Mouse (Mus musculus): ENCODE results near the gene Focad. TPM values are rescaled to one million over a fixed set of nuclear protein-coding genes. Genes with fewer than 3 reads are reported as not detected.
A peak's percentile ranks its signal among the peaks of the same experiment; 100 is the strongest.

The Focad gene
- polyA plus RNA-seq, 1 experiment from 2014 or later, result 9.9 TPM

DNA sequence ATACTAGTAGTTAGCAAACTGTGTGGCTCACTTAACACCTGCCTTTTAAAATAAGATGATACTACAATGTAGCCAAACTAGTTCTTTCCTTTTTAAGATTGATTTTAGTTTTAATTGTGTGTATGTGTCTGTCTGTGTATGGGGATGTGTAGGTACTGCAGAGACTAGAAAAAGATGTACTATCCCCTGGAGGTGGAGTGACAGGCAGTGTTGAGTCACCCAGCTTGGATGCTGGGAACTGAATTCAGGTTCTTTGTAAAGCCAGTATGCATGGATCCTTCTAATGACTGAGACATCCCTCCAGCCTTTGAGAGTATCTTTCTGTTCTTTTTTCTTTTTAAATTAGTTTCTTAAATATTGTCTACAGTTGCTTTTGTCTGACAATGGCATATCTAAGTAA, 23.5 kb downstream of the Focad start:
- H3K27ac ChIP-seq, result no peak overlapping the region
- H3K27me3 ChIP-seq (ENCODE audit: insufficient read depth, low read length), result no peaks in the 10 kb centered on the region
- H3K4me1 ChIP-seq (replicated peaks; ENCODE audit: insufficient read depth, low read length), result no peaks in the 10 kb centered on the region
- no peak overlapping the region for H3K4me3 ChIP-seq (replicated peaks; ENCODE audit: low read depth, low read length)
- H3K4me2 ChIP-seq (ENCODE audit: low read length), result no peak overlapping the region
- ATAC-seq (replicated peaks; ENCODE audit: low FRiP score, low read depth), result no peak
- H3K36me3 ChIP-seq (ENCODE audit: insufficient read depth, low read length), result no peaks in the 10 kb centered on the region
- no peak for TF ChIP-seq CTCF (IDR thresholded peaks at IDR 0.05; ENCODE audit: low read depth)
- DNase-seq (ENCODE audit: low spot score), result no peak
- no peak overlapping the region for H3K9ac ChIP-seq (ENCODE audit: low read depth, low read length)
- no peaks in the 10 kb centered on the region for H3K9me3 ChIP-seq (replicated peaks; ENCODE audit: low read length)

DNA sequence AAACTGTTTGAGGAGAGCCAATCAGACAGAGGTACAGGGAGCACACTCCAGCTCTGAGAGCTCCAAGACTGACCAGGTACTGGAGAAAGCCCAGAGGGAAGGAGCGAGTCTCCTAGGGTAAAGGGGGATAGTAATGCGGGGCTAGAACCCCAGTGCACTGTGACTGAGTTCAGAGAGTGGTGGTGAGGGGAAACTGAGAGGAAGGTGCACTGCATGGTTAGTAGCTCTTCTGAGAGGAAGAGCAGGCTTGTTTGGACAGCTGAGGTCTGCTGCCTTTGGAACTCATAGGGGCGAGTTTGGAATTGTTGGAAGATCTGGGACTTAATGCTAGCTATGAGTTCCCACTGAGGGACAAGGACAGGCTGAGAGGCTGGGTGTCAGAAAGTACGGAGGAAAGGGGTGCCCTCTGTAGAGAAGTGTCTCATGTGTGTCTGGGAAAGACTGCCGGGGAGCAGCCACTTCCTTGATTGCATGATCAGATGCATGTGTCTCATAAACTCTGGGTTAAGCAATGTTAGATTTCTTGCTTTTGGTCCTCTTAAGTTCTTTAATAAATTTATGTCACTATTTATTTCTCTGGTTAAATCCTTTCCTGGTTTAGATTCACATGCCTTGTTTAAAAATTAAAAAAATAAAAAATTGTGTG, 24.4 kb downstream of the Focad start:
- WGBS, result 84% methylated on average over 5 of the region's 5 CpGs
- TF ChIP-seq CTCF (IDR thresholded peaks at IDR 0.05; ENCODE audit: low read depth), result no peak
- no peak overlapping the region for H3K27ac ChIP-seq

GRCm38 (mm10) chr4:88120091-88120490, 25.7 kb downstream of the Focad start:
- no peak for TF ChIP-seq CTCF (IDR thresholded peaks at IDR 0.05; ENCODE audit: low read depth)
- no peak overlapping the region for H3K9ac ChIP-seq (ENCODE audit: low read depth, low read length)
- H3K9me3 ChIP-seq (replicated peaks; ENCODE audit: low read length), result no peaks in the 10 kb centered on the region
- H3K27me3 ChIP-seq (ENCODE audit: insufficient read depth, low read length), result no peaks in the 10 kb centered on the region
- H3K4me2 ChIP-seq (ENCODE audit: low read length), result no peak overlapping the region
- no peak overlapping the region for H3K27ac ChIP-seq
- H3K36me3 ChIP-seq (ENCODE audit: insufficient read depth, low read length), result no peaks in the 10 kb centered on the region
- DNase-seq (ENCODE audit: low spot score) (no peak), ATAC-seq (replicated peaks; ENCODE audit: low FRiP score, low read depth) (no peak)
- no peak overlapping the region for H3K4me3 ChIP-seq (replicated peaks; ENCODE audit: low read depth, low read length)
- no peaks in the 10 kb centered on the region for H3K4me1 ChIP-seq (replicated peaks; ENCODE audit: insufficient read depth, low read length)

More for the DNA sequence above, 24.4 kb downstream of the Focad start:
- H3K4me3 ChIP-seq (replicated peaks; ENCODE audit: low read depth, low read length), result no peak overlapping the region
- no peak overlapping the region for H3K4me2 ChIP-seq (ENCODE audit: low read length)
- no peaks in the 10 kb centered on the region for H3K4me1 ChIP-seq (replicated peaks; ENCODE audit: insufficient read depth, low read length)
- H3K9ac ChIP-seq (ENCODE audit: low read depth, low read length), result no peak overlapping the region
- H3K9me3 ChIP-seq (replicated peaks; ENCODE audit: low read length), result no peaks in the 10 kb centered on the region
- ATAC-seq (replicated peaks; ENCODE audit: low FRiP score, low read depth), result no peak
- no peaks in the 10 kb centered on the region for H3K27me3 ChIP-seq (ENCODE audit: insufficient read depth, low read length)
- H3K36me3 ChIP-seq (ENCODE audit: insufficient read depth, low read length), result no peaks in the 10 kb centered on the region
- DNase-seq (ENCODE audit: low spot score), result no peak

DNA sequence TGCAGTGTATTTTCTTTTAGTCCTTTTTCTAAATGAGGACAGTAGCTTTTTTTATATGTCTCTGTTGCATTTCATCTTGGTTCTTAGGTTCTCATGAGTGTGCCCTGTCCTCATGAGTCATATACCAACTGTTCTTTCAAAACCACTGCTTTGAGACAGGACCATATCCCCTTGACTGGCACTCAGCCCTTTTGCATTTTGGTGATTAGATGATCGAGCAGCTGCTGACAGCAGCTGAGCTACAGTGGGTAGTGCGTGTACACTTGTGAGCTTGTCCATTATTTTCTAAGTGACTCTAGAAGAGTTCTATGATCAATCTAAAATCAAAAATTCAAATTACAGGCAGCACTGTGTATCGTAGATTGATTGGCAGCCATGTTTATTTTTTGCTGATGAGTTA, 28.0 kb downstream of the Focad start:
- Histone ChIP-seq H3K4me3 (replicated peaks; ENCODE audit: low read depth, low read length) (no peak overlapping the region), H3K9ac (ENCODE audit: low read depth, low read length) (no peak overlapping the region), H3K9me3 (replicated peaks; ENCODE audit: low read length) (no peaks in the 10 kb centered on the region), H3K36me3 (ENCODE audit: insufficient read depth, low read length) (no peaks in the 10 kb centered on the region), H3K4me2 (ENCODE audit: low read length) (no peak overlapping the region), H3K27ac (no peak overlapping the region), H3K4me1 (replicated peaks; ENCODE audit: insufficient read depth, low read length) (no peaks in the 10 kb centered on the region), H3K27me3 (ENCODE audit: insufficient read depth, low read length) (no peaks in the 10 kb centered on the region)
- no peak for ATAC-seq (replicated peaks; ENCODE audit: low FRiP score, low read depth)
- DNase-seq (ENCODE audit: low spot score), result no peak
- WGBS, result 90% methylated on average over 3 of the region's 3 CpGs
- TF ChIP-seq CTCF (IDR thresholded peaks at IDR 0.05; ENCODE audit: low read depth), result no peak

- Histone ChIP-seq H3K9ac (ENCODE audit: low read depth, low read length) (no peak overlapping the region), H3K9me3 (replicated peaks; ENCODE audit: low read length) (no peaks in the 10 kb centered on the region), H3K4me3 (replicated peaks; ENCODE audit: low read depth, low read length) (no peak overlapping the region), H3K4me1 (replicated peaks; ENCODE audit: insufficient read depth, low read length) (no peaks in the 10 kb centered on the region), H3K27ac (no peak overlapping the region), H3K36me3 (ENCODE audit: insufficient read depth, low read length) (no peaks in the 10 kb centered on the region), H3K27me3 (ENCODE audit: insufficient read depth, low read length) (no peaks in the 10 kb centered on the region), H3K4me2 (ENCODE audit: low read length) (no peak overlapping the region)
- DNase-seq (ENCODE audit: low spot score), result peak; percentile 62
- ATAC-seq (replicated peaks; ENCODE audit: low FRiP score, low read depth), result no peak
- WGBS, result 13% methylated on average over 2 of the region's 2 CpGs
- no peak for TF ChIP-seq CTCF (IDR thresholded peaks at IDR 0.05; ENCODE audit: low read depth)
These were observed 41.5 kb downstream of the Focad start for GRCm38 (mm10) chr4:88135936-88136335.

GRCm38 (mm10) chr4:88136528-88136927, 42.1 kb downstream of the Focad start:
- TF ChIP-seq CTCF (IDR thresholded peaks at IDR 0.05; ENCODE audit: low read depth), result no peak
- no peak for ATAC-seq (replicated peaks; ENCODE audit: low FRiP score, low read depth)

GRCm38 (mm10) chr4:88138366-88138917, 44.0 kb downstream of the Focad start:
- Histone ChIP-seq H3K9me3 (replicated peaks; ENCODE audit: low read length) (no peaks in the 10 kb centered on the region), H3K4me1 (replicated peaks; ENCODE audit: insufficient read depth, low read length) (no peaks in the 10 kb centered on the region), H3K27me3 (ENCODE audit: insufficient read depth, low read length) (no peaks in the 10 kb centered on the region), H3K36me3 (ENCODE audit: insufficient read depth, low read length) (no peaks in the 10 kb centered on the region), H3K4me3 (replicated peaks; ENCODE audit: low read depth, low read length) (no peak overlapping the region), H3K27ac (no peak overlapping the region), H3K9ac (ENCODE audit: low read depth, low read length) (no peak overlapping the region), H3K4me2 (ENCODE audit: low read length) (no peak overlapping the region)
- ATAC-seq (replicated peaks; ENCODE audit: low FRiP score, low read depth) (no peak), DNase-seq (ENCODE audit: low spot score) (no peak)
- WGBS, result 94% methylated on average over 2 of the region's 2 CpGs
- no peak for TF ChIP-seq CTCF (IDR thresholded peaks at IDR 0.05; ENCODE audit: low read depth)

More at GRCm38 (mm10) chr4:88136528-88136927, 42.1 kb downstream of the Focad start:
- Histone ChIP-seq H3K27ac (no peak overlapping the region), H3K4me1 (replicated peaks; ENCODE audit: insufficient read depth, low read length) (no peaks in the 10 kb centered on the region), H3K4me3 (replicated peaks; ENCODE audit: low read depth, low read length) (no peak overlapping the region), H3K27me3 (ENCODE audit: insufficient read depth, low read length) (no peaks in the 10 kb centered on the region), H3K36me3 (ENCODE audit: insufficient read depth, low read length) (no peaks in the 10 kb centered on the region), H3K9me3 (replicated peaks; ENCODE audit: low read length) (no peaks in the 10 kb centered on the region), H3K9ac (ENCODE audit: low read depth, low read length) (no peak overlapping the region), H3K4me2 (ENCODE audit: low read length) (no peak overlapping the region)
- no peak for DNase-seq (ENCODE audit: low spot score)
- 33% methylated on average over 4 of the region's 4 CpGs for WGBS

All from kidney, postnatal 0 days (tissue).